Mouse (Mus musculus) heart, embryonic 16.5 days (tissue): ENCODE results near the gene Rab3il1. TPM values are rescaled to one million over a fixed set of nuclear protein-coding genes. Genes with fewer than 3 reads are reported as not detected.

Experiments
- ATAC-seq: fragments of 200-750 bp; cut with Nextera tagmentation; replicated peaks from 2 replicates; pipeline ENCODE4 v1.8.0; 2017; ENCODE audit warnings: moderate number of reproducible peaks; ENCODE audit not compliant: insufficient read depth, low FRiP score; ENCODE audit errors: extremely low read depth
- H3K27ac ChIP-seq: fragments of 300-500 bp; sonication (generic); 2 replicates; pipeline ENCODE4 v1.5.1; 2014; ENCODE audit warnings: mild to moderate bottlenecking, low read length, control low read depth, moderate library complexity
- H3K27me3 ChIP-seq: fragments of 300-500 bp; sonication (generic); 2 replicates; pipeline ENCODE4 v1.6.1; 2014; ENCODE audit warnings: low read length, mixed read lengths; ENCODE audit not compliant: control insufficient read depth, insufficient read depth
- H3K36me3 ChIP-seq: fragments of 300-500 bp; sonication (generic); 2 replicates; pipeline ENCODE4 v1.6.1; 2014; ENCODE audit not compliant: control insufficient read depth, insufficient read depth
- H3K4me1 ChIP-seq: fragments of 300-500 bp; sonication (generic); 2 replicates; pipeline ENCODE4 v1.6.1; 2014; ENCODE audit warnings: low read length, mixed read lengths; ENCODE audit not compliant: control insufficient read depth, insufficient read depth
- H3K4me2 ChIP-seq: fragments of 300-500 bp; sonication (generic); 2 replicates; pipeline ENCODE4 v1.6.1; 2014; ENCODE audit warnings: low read depth, mild to moderate bottlenecking, control low read depth, low read length
- H3K4me3 ChIP-seq: fragments of 300-500 bp; sonication (generic); 2 replicates; pipeline ENCODE4 v1.5.1; 2014; ENCODE audit warnings: mild to moderate bottlenecking, control low read depth, low read length
- H3K9ac ChIP-seq: fragments of 300-500 bp; sonication (generic); 2 replicates; pipeline ENCODE4 v1.6.1; 2014; ENCODE audit warnings: low read length, control low read depth
- H3K9me3 ChIP-seq: fragments of 300-500 bp; sonication (generic); replicated peaks from 2 replicates; pipeline ENCODE4 v1.6.1; 2016; ENCODE audit warnings: low read length; ENCODE audit not compliant: control insufficient read depth
- WGBS: fragments of 180-500 bp; shearing (Covaris S2); extraction: QIAGEN DNeasy Blood & Tissue Kit; methylation state at CpG from one replicate; pipeline ENCODE4 v1.1.7; 2014; 5-methylcytosine and 5-hydroxymethylcytosine counted together
- polyA plus RNA-seq: library from polyadenylated mRNA; unstranded; fragments of >200 nt; fragmentation: Nextera tagmentation; extraction: Ambion mirVana; gene quantifications from 2 replicates; pipeline ENCODE4 v1.2.1, GENCODE M21; 2015

Rab3il1 gene
- polyA plus RNA-seq, 1 experiment from 2014 or later, result 24.0 TPM

GRCm38 (mm10) chr19:10066189-10066500 lies 64.7 kb downstream of the Rab3il1 start:
- H3K4me3 ChIP-seq, result no peak overlapping the region
- no peaks in the 10 kb centered on the region for H3K27me3 ChIP-seq
- ATAC-seq, result no peak
- H3K27ac ChIP-seq, result no peak overlapping the region
- H3K4me2 ChIP-seq, result no peak overlapping the region
- H3K4me1 ChIP-seq, result peaks cover 2% of the 10 kb centered on the region; the same call in 1 of the 2 replicates
- 80% methylated on average over 4 of the region's 4 CpGs for WGBS
- peaks cover 17% of the 10 kb centered on the region for H3K36me3 ChIP-seq
- H3K9me3 ChIP-seq, result no peaks in the 10 kb centered on the region
- no peak overlapping the region for H3K9ac ChIP-seq

- ATAC-seq, result no peak
- no peak overlapping the region for H3K9ac ChIP-seq
- WGBS, result 92% methylated on average over 3 of the region's 3 CpGs
- no peak overlapping the region for H3K4me2 ChIP-seq
- no peak overlapping the region for H3K4me3 ChIP-seq
- H3K27me3 ChIP-seq, result no peaks in the 10 kb centered on the region
- H3K27ac ChIP-seq, result no peak overlapping the region
- peaks cover 2% of the 10 kb centered on the region; the same call in 1 of the 2 replicates for H3K4me1 ChIP-seq
- H3K36me3 ChIP-seq, result peaks cover 17% of the 10 kb centered on the region
- H3K9me3 ChIP-seq, result no peaks in the 10 kb centered on the region
These were observed 65.0 kb downstream of the Rab3il1 start for GRCm38 (mm10) chr19:10066502-10066901.

GRCm38 (mm10) chr19:10067701-10068100 lies 66.2 kb downstream of the Rab3il1 start:
- Histone ChIP-seq H3K4me3 (no peak overlapping the region), H3K9ac (no peak overlapping the region), H3K36me3 (peaks cover 16% of the 10 kb centered on the region), H3K4me2 (no peak overlapping the region), H3K9me3 (no peaks in the 10 kb centered on the region), H3K27me3 (no peaks in the 10 kb centered on the region), H3K27ac (no peak overlapping the region), H3K4me1 (peaks cover 2% of the 10 kb centered on the region; the same call in 1 of the 2 replicates)
- no peak for ATAC-seq
- WGBS, result 75% methylated on average over 7 of the region's 7 CpGs

- 92% methylated on average over 8 of the region's 8 CpGs for WGBS
- Histone ChIP-seq H3K9ac (no peak overlapping the region), H3K4me1 (no peaks in the 10 kb centered on the region), H3K4me2 (no peak overlapping the region), H3K27me3 (no peaks in the 10 kb centered on the region), H3K27ac (no peak overlapping the region), H3K36me3 (peaks cover 38% of the 10 kb centered on the region), H3K9me3 (peaks cover 3% of the 10 kb centered on the region; the same call in 1 of the 2 replicates), H3K4me3 (no peak overlapping the region)
- ATAC-seq, result no peak
These were observed 68.9 kb downstream of the Rab3il1 start for GRCm38 (mm10) chr19:10070186-10070980.

- peaks cover 46% of the 10 kb centered on the region for H3K36me3 ChIP-seq
- H3K27ac ChIP-seq, result no peak overlapping the region
These were observed 69.7 kb downstream of the Rab3il1 start for GRCm38 (mm10) chr19:10071166-10071565.

GRCm38 (mm10) chr19:10071892-10072291 lies 70.4 kb downstream of the Rab3il1 start:
- no peaks in the 10 kb centered on the region for H3K27me3 ChIP-seq
- WGBS, result 82% methylated on average over 4 of the region's 4 CpGs
- no peak overlapping the region for H3K27ac ChIP-seq
- no peak for ATAC-seq
- H3K4me2 ChIP-seq, result no peak overlapping the region
- no peak overlapping the region for H3K9ac ChIP-seq
- H3K9me3 ChIP-seq, result peaks cover 3% of the 10 kb centered on the region; the same call in 1 of the 2 replicates
- H3K4me1 ChIP-seq, result no peaks in the 10 kb centered on the region
- H3K4me3 ChIP-seq, result no peak overlapping the region
- peaks cover 51% of the 10 kb centered on the region for H3K36me3 ChIP-seq

More at GRCm38 (mm10) chr19:10071166-10071565, 69.7 kb downstream of the Rab3il1 start:
- H3K27me3 ChIP-seq, result no peaks in the 10 kb centered on the region
- 86% methylated on average over 5 of the region's 5 CpGs for WGBS
- no peak for ATAC-seq
- no peak overlapping the region for H3K4me3 ChIP-seq
- H3K9me3 ChIP-seq, result peaks cover 3% of the 10 kb centered on the region; the same call in 1 of the 2 replicates
- no peaks in the 10 kb centered on the region for H3K4me1 ChIP-seq
- H3K9ac ChIP-seq, result no peak overlapping the region
- no peak overlapping the region for H3K4me2 ChIP-seq

GRCm38 (mm10) chr19:10073145-10073544 lies 71.7 kb downstream of the Rab3il1 start:
- 91% methylated on average over 5 of the region's 5 CpGs for WGBS
- no peak for ATAC-seq
- Histone ChIP-seq H3K9ac (no peak overlapping the region), H3K4me3 (no peak overlapping the region), H3K36me3 (peaks cover 57% of the 10 kb centered on the region), H3K9me3 (peaks cover 3% of the 10 kb centered on the region; the same call in 1 of the 2 replicates), H3K27me3 (no peaks in the 10 kb centered on the region), H3K4me2 (no peak overlapping the region), H3K4me1 (no peaks in the 10 kb centered on the region), H3K27ac (no peak overlapping the region)

- Histone ChIP-seq H3K36me3 (peaks cover 54% of the 10 kb centered on the region), H3K4me3 (no peak overlapping the region), H3K9me3 (peaks cover 3% of the 10 kb centered on the region; the same call in 1 of the 2 replicates), H3K4me2 (no peak overlapping the region), H3K4me1 (no peaks in the 10 kb centered on the region), H3K9ac (no peak overlapping the region), H3K27ac (no peak overlapping the region), H3K27me3 (no peaks in the 10 kb centered on the region)
- 74% methylated on average over 6 of the region's 6 CpGs for WGBS
- ATAC-seq, result no peak
These were observed 76.9 kb downstream of the Rab3il1 start for GRCm38 (mm10) chr19:10078392-10078791.

GRCm38 (mm10) chr19:10080384-10080783 lies 78.9 kb downstream of the Rab3il1 start:
- Histone ChIP-seq H3K4me3 (no peak overlapping the region), H3K9ac (no peak overlapping the region), H3K4me1 (no peaks in the 10 kb centered on the region), H3K36me3 (peaks cover 38% of the 10 kb centered on the region), H3K27ac (no peak overlapping the region), H3K9me3 (no peaks in the 10 kb centered on the region), H3K4me2 (no peak overlapping the region), H3K27me3 (no peaks in the 10 kb centered on the region)
- WGBS, result 94% methylated on average over 7 of the region's 7 CpGs
- ATAC-seq, result no peak
